21 mouse cellular contexts compared by ENCODE assay signal in genomic region chr4:18365916-18366315, GRCm38 (mm10).
DNase-seq lines count a peak whose midpoint lies in the region; ATAC-seq lines count a peak whose summit lies in the region.
"Had no signal": no experiment of that assay in that cellular context is flagged by ENCODE, and none has a peak within 500 bp of the region (broad histone marks: within the 10 kb centered on the region; RNA-seq: fewer than 3 reads in every experiment).

No protein-coding gene starts in this region.

- H3K4me3 ChIP-seq in liver, embryonic 12.5 days: no peak overlapping the region
- H3K4me3 ChIP-seq: embryonic facial prominence, embryonic 13.5 days; forebrain, embryonic 15.5 days; limb, embryonic 15.5 days; midbrain, embryonic 12.5 days had no signal

- ATAC-seq in liver, embryonic 12.5 days: no peak
- ATAC-seq: forebrain, embryonic 15.5 days; liver, postnatal 0 days had no signal

- intact Hi-C loops in left cerebral cortex, postnatal 14 days (cut with DNase I): no loop called here

- peak; percentile 73 for DNase-seq in right cerebral cortex, adult 18-20 months
- no peak for DNase-seq in right cerebral cortex, postnatal 4 days
- DNase-seq in frontal cortex, postnatal 36 days (ENCODE audit: low spot score in 2 of 2): peak; percentile 29 to 80
- peak; percentile 23 to 79 for DNase-seq in left cerebral cortex, postnatal 14 days (ENCODE audit: low spot score in 2 of 2)
- no peak for DNase-seq in urinary bladder, postnatal 10 days (ENCODE audit: low spot score)
- no peak for DNase-seq in kidney, adult 18-20 months
- DNase-seq: adrenal gland, adult 8-10 months; cerebellum, postnatal 10 days; heart, postnatal 10 days; kidney, adult 11 months; kidney, postnatal 10 days; liver, postnatal 0 days; lung, postnatal 10 days; retina, postnatal 1 day; thymus, adult 18-20 months had no signal

- no peak overlapping the region for H3K4me2 ChIP-seq in liver, embryonic 12.5 days
- H3K4me2 ChIP-seq: embryonic facial prominence, embryonic 13.5 days; forebrain, embryonic 15.5 days; heart, embryonic 11.5 days; limb, embryonic 15.5 days; midbrain, embryonic 12.5 days had no signal

- no peaks in the 10 kb centered on the region for H3K9me3 ChIP-seq in liver, embryonic 12.5 days (replicated peaks)
- H3K9me3 ChIP-seq: embryonic facial prominence, embryonic 13.5 days; forebrain, embryonic 15.5 days; limb, embryonic 15.5 days; midbrain, embryonic 12.5 days had no signal

- no peaks in the 10 kb centered on the region for H3K27me3 ChIP-seq in liver, embryonic 12.5 days (replicated peaks)
- H3K27me3 ChIP-seq: embryonic facial prominence, embryonic 13.5 days; forebrain, embryonic 15.5 days; limb, embryonic 15.5 days; midbrain, embryonic 12.5 days had no signal

- no peak overlapping the region for H3K27ac ChIP-seq in liver, embryonic 12.5 days
- H3K27ac ChIP-seq: embryonic facial prominence, embryonic 13.5 days; forebrain, embryonic 15.5 days; limb, embryonic 15.5 days; midbrain, embryonic 12.5 days had no signal

- no peaks in the 10 kb centered on the region for H3K36me3 ChIP-seq in liver, embryonic 12.5 days
- H3K36me3 ChIP-seq: embryonic facial prominence, embryonic 13.5 days; forebrain, embryonic 15.5 days; limb, embryonic 15.5 days; midbrain, embryonic 12.5 days had no signal

- no peaks in the 10 kb centered on the region for H3K4me1 ChIP-seq in liver, embryonic 12.5 days
- H3K4me1 ChIP-seq: embryonic facial prominence, embryonic 13.5 days; forebrain, embryonic 15.5 days; limb, embryonic 15.5 days; midbrain, embryonic 12.5 days had no signal

- H3K9ac ChIP-seq in liver, embryonic 12.5 days: no peak overlapping the region
- H3K9ac ChIP-seq: embryonic facial prominence, embryonic 13.5 days; forebrain, embryonic 15.5 days; limb, embryonic 15.5 days; liver, postnatal 0 days; midbrain, embryonic 12.5 days had no signal

- WGBS in liver, embryonic 12.5 days (ENCODE audit: insufficient replicate concordance): 56% methylated on average over 2 of the region's 2 CpGs

Comparison
In these comparisons a context has a peak if more than half of its experiments do, and no peak if none do; other contexts are left out.
1. DNase-seq: peak in right cerebral cortex, adult 18-20 months (single experiment), frontal cortex, postnatal 36 days (2 of 2) and left cerebral cortex, postnatal 14 days (2 of 2); none in right cerebral cortex, postnatal 4 days (single experiment), urinary bladder, postnatal 10 days (single experiment) and kidney, adult 18-20 months (single experiment).